Mouse (Mus musculus): ENCODE measurements at regions not wholly inside any gene's neighbourhood (a gene's known extent, or its start where the extent isn't known, plus 50 kb on each side); places are given as distances from the start of the nearest gene placed in this dataset.
A peak's percentile ranks its signal among the peaks of the same experiment; 100 is the strongest.

- no peak for DNase-seq
These were observed 86.2 kb upstream of the Kl start for GRCm38 (mm10) chr5:150866198-150866597.

- no peak for DNase-seq
These were observed 82.5 kb upstream of the Kl start for GRCm38 (mm10) chr5:150869954-150870353.

- DNase-seq = no peak
These were observed 73.6 kb upstream of the Kl start for GRCm38 (mm10) chr5:150878805-150879204.

GRCm38 (mm10) chr5:150883676-150884075 lies 68.7 kb upstream of the Kl start:
- peak; percentile 47 for DNase-seq

GRCm38 (mm10) chr5:150890086-150890485 lies 62.3 kb upstream of the Kl start:
- peak; percentile 36 for DNase-seq

- no peak for DNase-seq
These were observed 61.0 kb upstream of the Kl start for GRCm38 (mm10) chr5:150891262-150891940.

- DNase-seq = no peak
These were observed 58.2 kb upstream of the Kl start for GRCm38 (mm10) chr5:150894049-150894738.

GRCm38 (mm10) chr5:150894739-150895085 lies 57.7 kb upstream of the Kl start:
- no peak for DNase-seq

GRCm38 (mm10) chr5:150901661-150902060 lies 50.7 kb upstream of the Kl start:
- no peak for DNase-seq

Data from kidney, postnatal 14 days (tissue).